19 mouse cellular contexts compared by ENCODE assay signal in the genomic region with DNA sequence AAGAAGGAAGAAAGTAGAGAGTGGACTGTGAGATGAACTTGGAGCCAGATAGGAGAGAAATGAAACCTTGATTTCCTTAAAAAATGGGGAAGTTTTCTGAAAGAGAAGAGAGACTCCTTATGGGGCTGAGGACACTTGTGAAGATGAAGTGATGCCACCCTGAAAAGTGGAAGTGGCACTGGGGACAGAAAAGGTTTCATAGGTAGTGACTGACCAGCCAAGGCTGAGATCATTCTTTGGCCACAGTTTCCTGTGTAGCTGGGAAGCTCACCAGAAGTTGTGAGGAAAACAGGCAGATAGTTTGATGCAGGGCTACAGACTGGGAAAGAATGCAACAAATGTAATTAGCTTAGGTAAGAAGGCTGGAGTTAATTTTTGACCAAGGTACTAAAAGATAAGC. TPM values are rescaled to one million over a fixed set of nuclear protein-coding genes. Genes with fewer than 3 reads are reported as not detected.
DNase-seq lines count a peak whose midpoint lies in the region; ATAC-seq and TF ChIP-seq lines count a peak whose summit lies in the region.
"Had no signal": no experiment of that assay in that cellular context is flagged by ENCODE, and none has a peak within 500 bp of the region (broad histone marks: within the 10 kb centered on the region; RNA-seq: fewer than 3 reads in every experiment).

No protein-coding gene starts in this region.

- H3K9ac ChIP-seq in stomach, embryonic 15.5 days, result no peak overlapping the region
- no peak overlapping the region for H3K9ac ChIP-seq in stomach, postnatal 0 days (ENCODE audit: low read length)
- H3K9ac ChIP-seq in liver, postnatal 0 days (replicated peaks), result no peak overlapping the region
- H3K9ac ChIP-seq: heart, embryonic 12.5 days; hindbrain, embryonic 12.5 days; lung, embryonic 14.5 days had no signal

- H3K9me3 ChIP-seq in stomach, embryonic 15.5 days, result no peaks in the 10 kb centered on the region
- no peaks in the 10 kb centered on the region for H3K9me3 ChIP-seq in stomach, postnatal 0 days (ENCODE audit: control insufficient read depth, low read length)
- no peaks in the 10 kb centered on the region for H3K9me3 ChIP-seq in liver, postnatal 0 days (ENCODE audit: low read length)
- H3K9me3 ChIP-seq: heart, embryonic 12.5 days; hindbrain, embryonic 12.5 days had no signal

- H3K27ac ChIP-seq in stomach, embryonic 15.5 days, result peak overlapping the region; percentile 5; the same call in 1 of the 2 replicates
- no peak overlapping the region for H3K27ac ChIP-seq in stomach, postnatal 0 days (replicated peaks)
- H3K27ac ChIP-seq in liver, postnatal 0 days (ENCODE audit: low read depth), result peak overlapping the region; percentile 77
- H3K27ac ChIP-seq: hindbrain, embryonic 12.5 days had no signal

- no peaks in the 10 kb centered on the region for H3K27me3 ChIP-seq in stomach, embryonic 15.5 days (replicated peaks)
- H3K27me3 ChIP-seq in stomach, postnatal 0 days (ENCODE audit: control insufficient read depth, insufficient read depth, low read length), result no peaks in the 10 kb centered on the region
- H3K27me3 ChIP-seq in liver, postnatal 0 days (ENCODE audit: insufficient read depth, low read length), result no peaks in the 10 kb centered on the region
- H3K27me3 ChIP-seq: heart, embryonic 12.5 days; hindbrain, embryonic 12.5 days; Patski had no signal

- TF ChIP-seq CTCF in stomach, postnatal 0 days (IDR thresholded peaks at IDR 0.05; ENCODE audit: low read depth), result no peak
- no peak for TF ChIP-seq CTCF in liver, postnatal 0 days (IDR thresholded peaks at IDR 0.05; ENCODE audit: low read depth)

- no peak for TF ChIP-seq EP300 in stomach, postnatal 0 days (optimal IDR thresholded peaks at IDR 0.05)
- TF ChIP-seq EP300 in liver, postnatal 0 days (IDR thresholded peaks at IDR 0.05; ENCODE audit: low read depth), result no peak

- intact Hi-C loops in heart, postnatal 10 days (cut with DNase I), result no loop called here

- H3K36me3 ChIP-seq in stomach, embryonic 15.5 days, result no peaks in the 10 kb centered on the region
- H3K36me3 ChIP-seq in stomach, postnatal 0 days (ENCODE audit: control insufficient read depth, insufficient read depth, low read length), result no peaks in the 10 kb centered on the region
- H3K36me3 ChIP-seq in liver, postnatal 0 days (replicated peaks; ENCODE audit: insufficient read depth, low read length), result 0 out of 2 replicates have a peak, but pooled peaks cover 2% of the 10 kb centered on the region
- H3K36me3 ChIP-seq: heart, embryonic 12.5 days; hindbrain, embryonic 12.5 days had no signal

- H3K4me3 ChIP-seq in stomach, embryonic 15.5 days (replicated peaks), result no peak overlapping the region
- no peak overlapping the region for H3K4me3 ChIP-seq in stomach, postnatal 0 days (ENCODE audit: low read depth, low read length)
- H3K4me3 ChIP-seq in liver, postnatal 0 days (ENCODE audit: low read depth, low read length), result no peak overlapping the region
- H3K4me3 ChIP-seq: erythroblast, embryonic 14.5 days; heart, embryonic 12.5 days; hindbrain, embryonic 12.5 days had no signal

- ATAC-seq in stomach, embryonic 15.5 days (ENCODE audit: insufficient read depth, low FRiP score, low read depth), result no peak
- no peak for ATAC-seq in stomach, postnatal 0 days (ENCODE audit: low FRiP score, low TSS enrichment)
- no peak for ATAC-seq in liver, postnatal 0 days
- ATAC-seq: Patski had no signal

- no peaks in the 10 kb centered on the region; the same call in 1 of the 2 replicates for H3K4me1 ChIP-seq in stomach, embryonic 15.5 days
- H3K4me1 ChIP-seq in stomach, postnatal 0 days (replicated peaks; ENCODE audit: control insufficient read depth, insufficient read depth), result peaks cover 3% of the 10 kb centered on the region; the same call in 1 of the 2 replicates
- H3K4me1 ChIP-seq in liver, postnatal 0 days (ENCODE audit: insufficient read depth), result peaks cover 33% of the 10 kb centered on the region

- H3K4me2 ChIP-seq in stomach, embryonic 15.5 days, result no peak overlapping the region
- no peak overlapping the region for H3K4me2 ChIP-seq in stomach, postnatal 0 days (replicated peaks; ENCODE audit: low read depth)
- H3K4me2 ChIP-seq in liver, postnatal 0 days (ENCODE audit: low read depth, low read length), result peak overlapping the region; percentile 26; the same call in 1 of the 2 replicates
- H3K4me2 ChIP-seq: heart, embryonic 12.5 days; hindbrain, embryonic 12.5 days; lung, embryonic 14.5 days had no signal

- DNase-seq in heart, adult 18-20 months, result peak; percentile 53 to 60
- no peak for DNase-seq in heart, postnatal 10 days
- DNase-seq in stomach, postnatal 0 days (ENCODE audit: low spot score), result no peak
- peak; percentile 23 for DNase-seq in liver, postnatal 0 days
- no peak for DNase-seq in adrenal gland, postnatal 10 days
- DNase-seq in adrenal gland, adult (ENCODE audit: inconsistent age in 2 of 2, low spot score in 1 of 2), result no peak
- no peak for DNase-seq in urinary bladder, adult 18-20 months (ENCODE audit: low spot score in 2 of 2)
- DNase-seq: adrenal gland, postnatal 25 days; cerebellum, adult 11-12 months; embryo, embryonic 11 days; kidney, adult 18-20 months; lung, embryonic 14.5 days; midbrain, embryonic 14.5 days; right cerebral cortex, adult 18-20 months had no signal

RNA-seq across cellular contexts. Expression of a gene that starts 49.7 kb away (rescaled TPM):
- 10 to 100 TPM; 10.6 to 11.9 TPM for total RNA-seq in heart, adult 18-20 months (2021)
- 10 to 100 TPM; 38.4 to 44.0 TPM for total RNA-seq in heart, postnatal 10 days (2021)
- polyA plus RNA-seq in stomach, embryonic 15.5 days (2015; fragmentation: Nextera tagmentation; extraction: Ambion mirVana), result 21.7 and 22.6 TPM in 2 replicates
- 17.7 and 23.5 TPM in 2 replicates for polyA plus RNA-seq in stomach, postnatal 0 days (2015; fragmentation: Nextera tagmentation; extraction: Ambion mirVana)
- 8.3 and 11.5 TPM in 2 replicates for polyA plus RNA-seq in liver, postnatal 0 days (2015; fragmentation: Nextera tagmentation; extraction: Ambion mirVana)
- 10 to 100 TPM; 47.8 to 80.8 TPM for total RNA-seq in adrenal gland, postnatal 10 days (2021)

Comparison
In these comparisons a context has a peak if more than half of its experiments do, and no peak if none do; other contexts are left out.
1. DNase-seq: peak in heart, adult 18-20 months (2 of 2) and liver, postnatal 0 days (single experiment); none in heart, postnatal 10 days (0 of 2), stomach, postnatal 0 days (single experiment), adrenal gland, postnatal 10 days (single experiment), adrenal gland, adult (0 of 2) and urinary bladder, adult 18-20 months (0 of 2).